Mouse (Mus musculus) CH12.LX (cell line): ENCODE data around the gene Zfp651. TPM values are rescaled to one million over a fixed set of nuclear protein-coding genes. Genes with fewer than 3 reads are reported as not detected.

Source experiments
- DNase-seq: peaks from one replicate; pipeline ENCODE4 v3.0.0-alpha.2; 2013; ENCODE audit errors: extremely low read depth
- H3K27ac ChIP-seq: 2 replicates; pipeline ENCODE4 v1.5.1; 2012; ENCODE audit warnings: low read depth, mild to moderate bottlenecking, control low read depth, moderate library complexity; ENCODE audit not compliant: insufficient read depth
- H3K27me3 ChIP-seq: replicated peaks from 2 replicates; pipeline ENCODE3; 2012; ENCODE audit warnings: inconsistent platforms
- H3K36me3 ChIP-seq, 2 experiments: replicated peaks in 1 of 2; 2 replicates each; pipeline versions ENCODE3 to v1.6.1; 2012; ENCODE audit warnings: inconsistent platforms in 1 of 2, low read length in 1 of 2, mild to moderate bottlenecking in 1 of 2, mixed read lengths in 1 of 2, moderate library complexity in 1 of 2; ENCODE audit not compliant: control insufficient read depth in 1 of 2, insufficient read depth in 1 of 2
- H3K4me1 ChIP-seq, 2 experiments: 2 replicates each; pipeline ENCODE4 v1.6.1; 2012; ENCODE audit warnings: inconsistent platforms in 1 of 2, moderate library complexity in 1 of 2; ENCODE audit not compliant: insufficient read depth in 2 of 2, control insufficient read depth in 1 of 2
- H3K4me2 ChIP-seq: 2 replicates; pipeline ENCODE4 v1.6.1; 2012; ENCODE audit warnings: low read depth, mild to moderate bottlenecking, control low read depth; ENCODE audit not compliant: poor library complexity, insufficient read depth, severe bottlenecking
- H3K4me3 ChIP-seq, 3 experiments: fragments of 150-350 bp in 1 of 3; sonication (generic) in 1 of 3; replicated peaks in 1 of 3; 2 replicates each; pipeline versions ENCODE3 to v1.5.1; 2011 to 2012; ENCODE audit warnings: low read depth in 2 of 3, low read length in 2 of 3, mild to moderate bottlenecking in 2 of 3, moderate library complexity in 2 of 3, control low read depth in 1 of 3, improper control_type of control experiment in 1 of 3, inconsistent platforms in 1 of 3, mixed read lengths in 1 of 3; ENCODE audit not compliant: poor library complexity in 1 of 3
- H3K79me2 ChIP-seq: replicated peaks from 2 replicates; pipeline ENCODE4 v1.6.1; 2012; ENCODE audit warnings: mild to moderate bottlenecking, moderate library complexity; ENCODE audit not compliant: control insufficient read depth, poor library complexity, insufficient read depth, severe bottlenecking; ENCODE audit errors: extremely low read depth
- H3K9ac ChIP-seq: 2 replicates; pipeline ENCODE4 v1.6.1; 2012; ENCODE audit warnings: low read depth, mild to moderate bottlenecking, control low read depth, moderate library complexity; ENCODE audit not compliant: insufficient read depth
- H3K9me3 ChIP-seq: replicated peaks from 2 replicates; pipeline ENCODE3; 2012; ENCODE audit warnings: low read length, inconsistent platforms, mixed read lengths
- E2F4 ChIP-seq: IDR thresholded peaks from 2 replicates; pipeline ENCODE4 v1.6.1; 2011; ENCODE audit warnings: low read depth, low read length, improper control_type of control experiment; ENCODE audit not compliant: insufficient replicate concordance
- ELF1 ChIP-seq: IDR thresholded peaks from 2 replicates; pipeline ENCODE4 v1.6.1; 2014; ENCODE audit warnings: low read depth, mild to moderate bottlenecking, inconsistent platforms, low read length, improper control_type of control experiment
- EP300 ChIP-seq: IDR thresholded peaks from 2 replicates; pipeline ENCODE4 v1.6.1; 2011; ENCODE audit warnings: low read length, improper control_type of control experiment
- GABPA ChIP-seq: IDR thresholded peaks from 2 replicates; pipeline ENCODE4 v1.6.1; 2012; ENCODE audit warnings: low read depth, low read length, improper control_type of control experiment, inconsistent platforms; ENCODE audit not compliant: insufficient replicate concordance
- IRF4 ChIP-seq: IDR thresholded peaks from 2 replicates; pipeline ENCODE4 v1.6.1; 2014; ENCODE audit warnings: low read depth, mild to moderate bottlenecking, inconsistent platforms, low read length, improper control_type of control experiment
- JUND ChIP-seq: conservative IDR thresholded peaks from 2 replicates; pipeline ENCODE4 v1.6.1; 2011; ENCODE audit warnings: low read depth, low read length, improper control_type of control experiment
- MXI1 ChIP-seq: IDR thresholded peaks from 2 replicates; pipeline ENCODE4 v1.6.1; 2011; ENCODE audit warnings: mild to moderate bottlenecking, low read depth, low read length, improper control_type of control experiment
- PAX5 ChIP-seq: IDR thresholded peaks from 2 replicates; pipeline ENCODE4 v1.6.1; 2012; ENCODE audit warnings: low read length, inconsistent platforms, mixed read lengths
- POLR2A ChIP-seq: IDR thresholded peaks from 2 replicates; pipeline ENCODE4 v1.6.1; 2011; ENCODE audit warnings: low read depth, mild to moderate bottlenecking, improper control_type of control experiment, low read length
- RCOR1 ChIP-seq: conservative IDR thresholded peaks from 2 replicates; pipeline ENCODE4 v1.6.1; 2012; ENCODE audit warnings: low read depth, mild to moderate bottlenecking, inconsistent platforms, low read length, improper control_type of control experiment
- SMC3 ChIP-seq: IDR thresholded peaks from 2 replicates; pipeline ENCODE4 v1.6.1; 2011; ENCODE audit warnings: low read depth, low read length, improper control_type of control experiment
- UBTF ChIP-seq: IDR thresholded peaks from 2 replicates; pipeline ENCODE4 v1.6.1; 2012; ENCODE audit warnings: low read depth, mild to moderate bottlenecking, inconsistent platforms, low read length, improper control_type of control experiment, moderate library complexity
- USF2 ChIP-seq: conservative IDR thresholded peaks from 2 replicates; pipeline ENCODE4 v1.6.1; 2011; ENCODE audit warnings: low read depth, low read length, improper control_type of control experiment
- ZC3H11A ChIP-seq: IDR thresholded peaks from 2 replicates; pipeline ENCODE4 v1.6.1; 2012; ENCODE audit warnings: low read depth, mild to moderate bottlenecking, inconsistent platforms, low read length, improper control_type of control experiment
- ZKSCAN1 ChIP-seq: IDR thresholded peaks from 2 replicates; pipeline ENCODE4 v1.6.1; 2012; ENCODE audit warnings: low read depth, inconsistent platforms, low read length, improper control_type of control experiment, borderline replicate concordance
- ZMIZ1 ChIP-seq: IDR thresholded peaks from 2 replicates; pipeline ENCODE4 v1.6.1; 2012; ENCODE audit warnings: low read depth, mild to moderate bottlenecking, inconsistent platforms, low read length, improper control_type of control experiment
- ZNF384 ChIP-seq: IDR thresholded peaks from 2 replicates; pipeline ENCODE4 v1.6.1; 2012; ENCODE audit warnings: low read depth, low read length, improper control_type of control experiment, inconsistent platforms
- dilution Hi-C: fragments of 300-500 bp; cut with MboI; formaldehyde crosslinking; loops from 2 replicates; pipeline ENCODE4 v1.14.3; 2020; ENCODE audit warnings: low sequenced_read_pairs; ENCODE audit not compliant: extremely low pct_unique_long_range_greater_than_20kb, extremely low pct_ligation_motif_present
- in situ Hi-C: fragments of 300-500 bp; cut with MboI; formaldehyde crosslinking; loops from 3 replicates; pipeline ENCODE4 v1.14.3; 2019; ENCODE audit warnings: low sequenced_read_pairs, low pct_ligation_motif_present, low pct_unique_long_range_greater_than_20kb, mixed read lengths
- polyA plus RNA-seq: library from polyadenylated mRNA; unstranded; fragments of >175 nt; gene quantifications from 2 replicates; pipeline ENCODE4 v1.2.1, GENCODE M21; 2012; ENCODE audit warnings: low read depth; ENCODE audit not compliant: insufficient read length
- total RNA-seq, 2 experiments: library from RNA; depleted of rRNA; stranded (reverse); fragments of 300-350 nt in 1 of 2; fragments of >200 nt in 1 of 2; gene quantifications; 2 replicates each; pipeline ENCODE4 v1.2.3; 2012 to 2014

Gene Zfp651
- total and polyA plus RNA-seq, 3 experiments = 0.07 to 0.20 (median 0.13) TPM

GRCm38 (mm10) chr9:121744051-121744450, 15.1 kb upstream of the Zfp651 start:
- H3K9ac ChIP-seq = no peak overlapping the region
- H3K9me3 ChIP-seq = no peaks in the 10 kb centered on the region
- DNase-seq = no peak
- H3K79me2 ChIP-seq = peaks cover 19% of the 10 kb centered on the region
- peaks cover 15 to 40% of the 10 kb centered on the region in 2 experiments for H3K4me1 ChIP-seq
- peaks cover 58 to 77% of the 10 kb centered on the region in 2 experiments for H3K36me3 ChIP-seq
- H3K27ac ChIP-seq = no peak overlapping the region
- in situ Hi-C loops = no loop called here
- TF ChIP-seq SMC3 = no peak
- dilution Hi-C loops = no loop called here
- H3K4me3 ChIP-seq = no peak overlapping the region
- H3K4me2 ChIP-seq = no peak overlapping the region
- H3K27me3 ChIP-seq = no peaks in the 10 kb centered on the region

DNA sequence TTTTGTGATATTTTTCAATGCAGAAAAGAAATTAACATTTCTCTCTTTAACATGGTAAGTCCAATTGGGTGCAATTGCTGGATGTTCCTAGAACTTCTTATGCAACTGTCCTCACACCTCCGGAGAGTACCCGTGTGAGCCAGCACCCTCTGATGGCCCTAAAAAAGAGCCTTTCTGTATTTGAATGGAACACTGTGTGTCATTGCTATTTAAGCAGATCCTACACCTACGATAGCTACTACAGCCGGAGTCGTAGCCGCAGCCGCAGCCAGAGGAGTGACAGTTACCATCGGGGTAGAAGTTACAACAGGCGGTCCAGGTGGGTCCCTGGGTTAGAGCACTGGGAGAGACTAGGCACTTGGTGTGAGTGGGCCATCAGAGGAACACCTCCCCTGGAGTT, 6.4 kb upstream of the Zfp651 start:
- DNase-seq = no peak
- Histone ChIP-seq H3K4me1 (no peaks in the 10 kb centered on the region), H3K4me2 (no peak overlapping the region), H3K9me3 (no peaks in the 10 kb centered on the region), H3K36me3 (peaks cover 79 to 98% of the 10 kb centered on the region in 2 experiments), H3K4me3 (no peak overlapping the region), H3K9ac (no peak overlapping the region), H3K27me3 (no peaks in the 10 kb centered on the region), H3K27ac (no peak overlapping the region), H3K79me2 (no peaks in the 10 kb centered on the region)
- TF ChIP-seq ZC3H11A (no peak), SMC3 (no peak), POLR2A (no peak), ZKSCAN1 (no peak), ZMIZ1 (no peak), GABPA (no peak), PAX5 (no peak), ZNF384 (no peak), EP300 (no peak), ELF1 (no peak), USF2 (no peak), IRF4 (no peak), JUND (no peak), RCOR1 (no peak), MXI1 (no peak), E2F4 (no peak), UBTF (no peak)
- in situ Hi-C loops (no loop called here), dilution Hi-C loops (no loop called here)
